Mouse (Mus musculus) limb, embryonic 11.5 days (tissue): ENCODE measurements around the gene Rab17. TPM values are rescaled to one million over a fixed set of nuclear protein-coding genes. Genes with fewer than 3 reads are reported as not detected.

ENCODE experiments used
- ATAC-seq: fragments of 200-750 bp; cut with Nextera tagmentation; 2 replicates; pipeline ENCODE4 v1.8.0; 2017; ENCODE audit warnings: low read depth; ENCODE audit not compliant: insufficient number of reproducible peaks, low FRiP score, low TSS enrichment
- DNase-seq: peaks from one replicate; pipeline ENCODE4 v3.0.0-alpha.2; 2015; ENCODE audit warnings: low spot score
- H3K27ac ChIP-seq: fragments of 300-500 bp; sonication (generic); replicated peaks from 2 replicates; pipeline ENCODE4 v1.5.1; 2014; ENCODE audit warnings: low read depth, mild to moderate bottlenecking, low read length
- H3K27me3 ChIP-seq: fragments of 300-500 bp; sonication (generic); 2 replicates; pipeline ENCODE4 v1.6.1; 2014; ENCODE audit warnings: mild to moderate bottlenecking, low read length, mixed read lengths; ENCODE audit not compliant: control insufficient read depth, insufficient read depth
- H3K36me3 ChIP-seq: fragments of 300-500 bp; sonication (generic); 2 replicates; pipeline ENCODE4 v1.6.1; 2014; ENCODE audit warnings: mild to moderate bottlenecking, low read length, moderate library complexity, mixed read lengths; ENCODE audit not compliant: control insufficient read depth, insufficient read depth
- H3K4me1 ChIP-seq: fragments of 300-500 bp; sonication (generic); 2 replicates; pipeline ENCODE4 v1.6.1; 2014; ENCODE audit warnings: low read length, mixed read lengths; ENCODE audit not compliant: control insufficient read depth, insufficient read depth
- H3K4me2 ChIP-seq: fragments of 300-500 bp; sonication (generic); 2 replicates; pipeline ENCODE4 v1.6.1; 2014; ENCODE audit warnings: low read depth, mild to moderate bottlenecking, moderate library complexity; ENCODE audit not compliant: severe bottlenecking
- H3K4me3 ChIP-seq: fragments of 300-500 bp; sonication (generic); 2 replicates; pipeline ENCODE4 v1.5.1; 2014; ENCODE audit warnings: low read depth, low read length
- H3K9ac ChIP-seq: fragments of 300-500 bp; sonication (generic); 2 replicates; pipeline ENCODE4 v1.6.1; 2014; ENCODE audit warnings: mild to moderate bottlenecking, low read length
- H3K9me3 ChIP-seq: fragments of 300-500 bp; sonication (generic); 2 replicates; pipeline ENCODE4 v1.6.1; 2016; ENCODE audit warnings: low read length; ENCODE audit not compliant: control insufficient read depth
- WGBS: fragments of 180-500 bp; shearing (Covaris S2); extraction: QIAGEN DNeasy Blood & Tissue Kit; methylation state at CpG from one replicate; pipeline ENCODE4 v1.1.7; 2014; 5-methylcytosine and 5-hydroxymethylcytosine counted together
- polyA plus RNA-seq: library from polyadenylated mRNA; unstranded; fragments of >200 nt; fragmentation: Nextera tagmentation; extraction: Ambion mirVana; gene quantifications from 2 replicates; pipeline ENCODE4 v1.2.1, GENCODE M21; 2014

Rab17 gene
- polyA plus RNA-seq, 1 experiment from 2014 or later: 1.0 TPM

- DNase-seq (no peak), ATAC-seq (no peak)
- Histone ChIP-seq H3K36me3 (no peaks in the 10 kb centered on the region), H3K4me1 (0 out of 2 replicates have a peak, but pooled peaks cover 1% of the 10 kb centered on the region), H3K4me3 (no peak overlapping the region), H3K27ac (no peak overlapping the region), H3K27me3 (peaks cover 2% of the 10 kb centered on the region), H3K9me3 (no peaks in the 10 kb centered on the region), H3K4me2 (no peak overlapping the region), H3K9ac (no peak overlapping the region)
- 78% methylated on average over 5 of the region's 5 CpGs for WGBS
Measured at GRCm38 (mm10) chr1:90933001-90933400, 36.5 kb downstream of the Rab17 start.

- no peaks in the 10 kb centered on the region for H3K9me3 ChIP-seq
- H3K36me3 ChIP-seq: no peaks in the 10 kb centered on the region
- H3K4me3 ChIP-seq: peak overlapping the region; percentile 19; the same call in 1 of the 2 replicates
- peak; percentile 95 for DNase-seq
- H3K4me1 ChIP-seq: 0 out of 2 replicates have a peak, but pooled peaks cover 3% of the 10 kb centered on the region
- no peak for ATAC-seq
- no peak overlapping the region; the same call in 1 of the 2 replicates for H3K9ac ChIP-seq
- H3K4me2 ChIP-seq: peak overlapping the region; percentile 65
- H3K27me3 ChIP-seq: peaks cover 5% of the 10 kb centered on the region
- no peak overlapping the region for H3K27ac ChIP-seq
- WGBS: 4% methylated on average over 6 of the region's 6 CpGs
Measured at GRCm38 (mm10) chr1:90928575-90928934, 40.9 kb downstream of the Rab17 start.

GRCm38 (mm10) chr1:90927929-90928574 is 41.4 kb downstream of the Rab17 start:
- H3K4me3 ChIP-seq: peak overlapping the region; percentile 19
- H3K9me3 ChIP-seq: no peaks in the 10 kb centered on the region
- H3K27ac ChIP-seq: no peak overlapping the region
- peak; percentile 40 for DNase-seq
- 0 out of 2 replicates have a peak, but pooled peaks cover 3% of the 10 kb centered on the region for H3K4me1 ChIP-seq
- H3K9ac ChIP-seq: peak overlapping the region; percentile 46; the same call in 1 of the 2 replicates
- peak; percentile 47; the same call in 1 of the 2 replicates for ATAC-seq
- peaks cover 5% of the 10 kb centered on the region for H3K27me3 ChIP-seq
- H3K4me2 ChIP-seq: peak overlapping the region; percentile 65
- WGBS: 2% methylated on average over 23 of the region's 23 CpGs
- H3K36me3 ChIP-seq: no peaks in the 10 kb centered on the region

- Histone ChIP-seq H3K4me2 (no peak overlapping the region), H3K9me3 (no peaks in the 10 kb centered on the region), H3K4me3 (no peak overlapping the region), H3K27ac (no peak overlapping the region), H3K4me1 (0 out of 2 replicates have a peak, but pooled peaks cover 3% of the 10 kb centered on the region), H3K36me3 (no peaks in the 10 kb centered on the region), H3K27me3 (peaks cover 5% of the 10 kb centered on the region), H3K9ac (no peak overlapping the region)
- DNase-seq (no peak), ATAC-seq (no peak)
- 46% methylated on average over 15 of the region's 15 CpGs for WGBS
Measured at GRCm38 (mm10) chr1:90927308-90927707, 42.2 kb downstream of the Rab17 start.

- DNase-seq (no peak), ATAC-seq (no peak)
- no peaks in the 10 kb centered on the region for H3K36me3 ChIP-seq
- no peak overlapping the region for H3K4me3 ChIP-seq
- 96% methylated on average over 4 of the region's 4 CpGs for WGBS
- no peak overlapping the region for H3K4me2 ChIP-seq
- H3K4me1 ChIP-seq: 0 out of 2 replicates have a peak, but pooled peaks cover 3% of the 10 kb centered on the region
- H3K27ac ChIP-seq: no peak overlapping the region
- peaks cover 5% of the 10 kb centered on the region for H3K27me3 ChIP-seq
- H3K9me3 ChIP-seq: no peaks in the 10 kb centered on the region
- H3K9ac ChIP-seq: no peak overlapping the region
Measured at GRCm38 (mm10) chr1:90926030-90926429, 43.4 kb downstream of the Rab17 start.

GRCm38 (mm10) chr1:90921687-90922086 is 47.8 kb downstream of the Rab17 start:
- no peak for DNase-seq
- 78% methylated on average over 9 of the region's 9 CpGs for WGBS
- H3K4me1 ChIP-seq: no peaks in the 10 kb centered on the region
- H3K27ac ChIP-seq: no peak overlapping the region
- no peaks in the 10 kb centered on the region for H3K36me3 ChIP-seq
- H3K27me3 ChIP-seq: no peaks in the 10 kb centered on the region
- H3K4me2 ChIP-seq: no peak overlapping the region
- peaks cover 6% of the 10 kb centered on the region; the same call in 1 of the 2 replicates for H3K9me3 ChIP-seq
- H3K9ac ChIP-seq: no peak overlapping the region
- no peak overlapping the region for H3K4me3 ChIP-seq
- ATAC-seq: no peak

GRCm38 (mm10) chr1:90917509-90917908 is 52.0 kb downstream of the Rab17 start:
- no peak for DNase-seq
- Histone ChIP-seq H3K4me2 (no peak overlapping the region), H3K4me3 (no peak overlapping the region), H3K27ac (no peak overlapping the region), H3K4me1 (peaks cover 9% of the 10 kb centered on the region), H3K36me3 (no peaks in the 10 kb centered on the region), H3K9ac (no peak overlapping the region), H3K27me3 (no peaks in the 10 kb centered on the region), H3K9me3 (peaks cover 6% of the 10 kb centered on the region; the same call in 1 of the 2 replicates)
- WGBS: 59% methylated on average over 6 of the region's 6 CpGs
- ATAC-seq: no peak

GRCm38 (mm10) chr1:90914948-90915569 is 54.4 kb downstream of the Rab17 start, which contains the start of gene Mlph:
TSS of gene Mlph (plus strand) at chr1:90915085.
- peak within 1 kb of the TSS; percentile 12; the same call in 1 of the 2 replicates for H3K4me3 ChIP-seq

More at GRCm38 (mm10) chr1:90914948-90915569, 54.4 kb downstream of the Rab17 start, which contains the start of gene Mlph:
- Histone ChIP-seq H3K4me2 (peak within 1 kb of the TSS; percentile 57), H3K27me3 (no peaks in the 10 kb centered on the region), H3K27ac (no peak within 1 kb of the TSS), H3K9ac (peak within 1 kb of the TSS; percentile 27), H3K36me3 (no peaks in the 10 kb centered on the region), H3K9me3 (peaks cover 6% of the 10 kb centered on the region; the same call in 1 of the 2 replicates), H3K4me1 (peaks cover 9% of the 10 kb centered on the region)
- 7% methylated on average over 18 of the region's 18 CpGs for WGBS
- DNase-seq (peak; percentile 45), ATAC-seq (no peak)
